Mouse (Mus musculus): Measurements from ENCODE around the gene Vil1. TPM values are rescaled to one million over a fixed set of nuclear protein-coding genes. Genes with fewer than 3 reads are reported as not detected.

Vil1 gene
- total RNA-seq, 2 experiments from 2014 or later, result 0.65 to 0.83 TPM

Small RNA genes lying within 50 kb of the gene (microRNA-seq; reads per million reads assigned to microRNA genes)
- 5,602 to 27,672 reads per million in 2 experiments for gene Mir26b

Other genes starting within 250 kb of the Vil1 start
- gene Cxcr1, start 214.7 kb upstream of the Vil1 start, total RNA-seq (2021), result not detected
- gene Arpc2, start 173.3 kb upstream of the Vil1 start, total RNA-seq (2021), result 100 to 1,000 TPM; 143 to 165 TPM
- gene Gpbar1, start 130.8 kb upstream of the Vil1 start, total RNA-seq (2021), result not detected
- gene Aamp, start 124.6 kb upstream of the Vil1 start, total RNA-seq (2021), result 10 to 100 TPM; 95.5 to 98.9 TPM
- gene Pnkd, start 124.4 kb upstream of the Vil1 start, total RNA-seq (2021), result 100 to 1,000 TPM; 190 to 191 TPM
- gene Tmbim1, start 103.8 kb upstream of the Vil1 start, total RNA-seq (2021), result 10 to 100 TPM; 34.6 to 39.4 TPM
- under 1 TPM; 0.12 to 0.67 TPM for gene Catip, start 47.3 kb upstream of the Vil1 start, total RNA-seq (2021)
- 1 to 10 TPM; 2.7 to 4.1 TPM for gene Slc11a1, start 34.2 kb upstream of the Vil1 start, total RNA-seq (2021)
- gene Ctdsp1, start 17.9 kb upstream of the Vil1 start, total RNA-seq (2021), result 100 to 1,000 TPM; 106 to 118 TPM
- gene Cnot9, start 96.7 kb downstream of the Vil1 start, total RNA-seq (2021), result 10 to 100 TPM; 16.0 to 17.2 TPM
- not detected for gene Plcd4, start 133.5 kb downstream of the Vil1 start, total RNA-seq (2021)
- 10 to 100 TPM; 10.8 to 12.4 TPM for gene Usp37, start 134.9 kb downstream of the Vil1 start, total RNA-seq (2021)
- gene Zfp142, start 178.9 kb downstream of the Vil1 start, total RNA-seq (2021), result 10 to 100 TPM; 12.1 to 14.2 TPM
- gene Bcs1l, start 178.9 kb downstream of the Vil1 start, total RNA-seq (2021), result 10 to 100 TPM; 25.3 to 27.0 TPM
- 10 to 100 TPM; 16.5 to 21.5 TPM for gene Rnf25, start 192.0 kb downstream of the Vil1 start, total RNA-seq (2021)
- 1 to 10 TPM in 1 of 2 experiments, under 1 TPM in 1; 1.00 to 1.6 TPM for gene Stk36, start 192.1 kb downstream of the Vil1 start, total RNA-seq (2021)